Mouse (Mus musculus) heart, embryonic 12.5 days (tissue): ENCODE results near the gene Myo7a. TPM values are rescaled to one million over a fixed set of nuclear protein-coding genes. Genes with fewer than 3 reads are reported as not detected.

Experiments used
- ATAC-seq: fragments of 200-750 bp; cut with Nextera tagmentation; 2 replicates; pipeline ENCODE4 v1.8.0; 2017; ENCODE audit warnings: moderate TSS enrichment, moderate library complexity; ENCODE audit not compliant: insufficient number of reproducible peaks, low FRiP score
- H3K27ac ChIP-seq: fragments of 300-500 bp; sonication (generic); 2 replicates; pipeline ENCODE4 v1.5.1; 2016; ENCODE audit warnings: mild to moderate bottlenecking, moderate library complexity; ENCODE audit not compliant: poor library complexity, severe bottlenecking
- H3K27me3 ChIP-seq: fragments of 300-500 bp; sonication (generic); replicated peaks from 2 replicates; pipeline ENCODE4 v1.6.1; 2016; ENCODE audit warnings: mild to moderate bottlenecking, moderate library complexity
- H3K36me3 ChIP-seq: fragments of 300-500 bp; sonication (generic); 2 replicates; pipeline ENCODE4 v1.6.1; 2016; ENCODE audit warnings: mild to moderate bottlenecking, moderate library complexity
- H3K4me1 ChIP-seq: fragments of 300-500 bp; sonication (generic); replicated peaks from 2 replicates; pipeline ENCODE4 v1.6.1; 2016; ENCODE audit warnings: mild to moderate bottlenecking
- H3K4me2 ChIP-seq: fragments of 300-500 bp; sonication (generic); 2 replicates; pipeline ENCODE4 v1.6.1; 2016; ENCODE audit warnings: mild to moderate bottlenecking, moderate library complexity
- H3K4me3 ChIP-seq: fragments of 300-500 bp; sonication (generic); 2 replicates; pipeline ENCODE4 v1.5.1; 2016; ENCODE audit warnings: mild to moderate bottlenecking
- H3K9ac ChIP-seq: fragments of 300-500 bp; sonication (generic); 2 replicates; pipeline ENCODE4 v1.6.1; 2016; ENCODE audit warnings: mild to moderate bottlenecking, moderate library complexity
- H3K9me3 ChIP-seq: fragments of 300-500 bp; sonication (generic); replicated peaks from 2 replicates; pipeline ENCODE4 v1.6.1; 2016; ENCODE audit warnings: mild to moderate bottlenecking, moderate library complexity
- WGBS: fragments of 180-500 bp; shearing (Covaris S2); methylation state at CpG from one replicate; pipeline ENCODE4 v1.1.7; 2016; 5-methylcytosine and 5-hydroxymethylcytosine counted together
- polyA plus RNA-seq: library from polyadenylated mRNA; unstranded; fragments of >200 nt; fragmentation: Nextera tagmentation; extraction: Ambion mirVana; gene quantifications from 2 replicates; pipeline ENCODE4 v1.2.1, GENCODE M21; 2016

Gene Myo7a
- polyA plus RNA-seq, 1 experiment from 2014 or later: 14.4 TPM

GRCm38 (mm10) chr7:98153892-98154291, 34.6 kb upstream of the Myo7a start:
- Histone ChIP-seq H3K4me2 (no peak overlapping the region), H3K36me3 (no peaks in the 10 kb centered on the region), H3K9me3 (no peaks in the 10 kb centered on the region), H3K4me1 (peaks cover 61% of the 10 kb centered on the region), H3K27me3 (no peaks in the 10 kb centered on the region), H3K27ac (no peak overlapping the region), H3K4me3 (no peak overlapping the region), H3K9ac (no peak overlapping the region)
- no peak for ATAC-seq
- whole genome bisulfite sequencing: 59% methylated on average over 5 of the region's 5 CpGs

DNA sequence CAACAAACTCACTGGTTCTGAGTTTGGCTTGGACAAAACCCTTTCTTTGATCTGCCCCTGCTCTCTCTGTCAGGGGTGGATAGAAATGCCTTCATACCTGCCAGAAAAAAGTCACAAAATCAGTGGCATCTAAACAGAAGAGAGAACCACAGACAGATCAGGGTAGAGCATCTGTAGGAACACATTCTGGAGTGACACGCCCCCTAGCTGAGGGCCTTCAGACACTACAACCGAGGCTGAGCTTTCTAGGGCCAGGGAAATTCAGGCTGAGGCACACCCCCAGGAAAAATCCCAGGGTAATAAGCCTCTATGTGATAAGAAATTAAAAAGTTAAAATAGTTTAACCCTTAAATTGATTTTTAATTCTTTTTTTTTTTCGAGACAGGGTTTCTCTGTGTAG, 34.0 kb upstream of the Myo7a start:
- Histone ChIP-seq H3K4me2 (no peak overlapping the region), H3K9me3 (no peaks in the 10 kb centered on the region), H3K9ac (no peak overlapping the region), H3K27me3 (no peaks in the 10 kb centered on the region), H3K36me3 (no peaks in the 10 kb centered on the region), H3K4me3 (no peak overlapping the region), H3K4me1 (peaks cover 58% of the 10 kb centered on the region), H3K27ac (no peak overlapping the region)
- 44% methylated on average over 3 of the region's 3 CpGs for WGBS
- no peak for ATAC-seq

- Histone ChIP-seq H3K9ac (peak overlapping the region; percentile 38; the same call in 1 of the 2 replicates), H3K36me3 (no peaks in the 10 kb centered on the region), H3K4me2 (no peak overlapping the region), H3K4me3 (no peak overlapping the region), H3K9me3 (no peaks in the 10 kb centered on the region), H3K4me1 (peaks cover 54% of the 10 kb centered on the region), H3K27me3 (no peaks in the 10 kb centered on the region), H3K27ac (no peak overlapping the region)
- no peak for ATAC-seq
- WGBS: 60% methylated on average over 8 of the region's 8 CpGs
Measured at GRCm38 (mm10) chr7:98152400-98152799, 33.1 kb upstream of the Myo7a start.

GRCm38 (mm10) chr7:98150525-98150924, 31.2 kb upstream of the Myo7a start:
- H3K9ac ChIP-seq: no peak overlapping the region
- H3K4me1 ChIP-seq: peaks cover 38% of the 10 kb centered on the region
- no peaks in the 10 kb centered on the region for H3K36me3 ChIP-seq
- no peak overlapping the region for H3K27ac ChIP-seq
- H3K4me2 ChIP-seq: no peak overlapping the region
- no peaks in the 10 kb centered on the region for H3K27me3 ChIP-seq
- ATAC-seq: no peak
- no peak overlapping the region for H3K4me3 ChIP-seq
- no peaks in the 10 kb centered on the region for H3K9me3 ChIP-seq
- 25% methylated on average over 5 of the region's 5 CpGs for WGBS

GRCm38 (mm10) chr7:98149802-98150201, 30.5 kb upstream of the Myo7a start:
- H3K27ac ChIP-seq: peak overlapping the region; percentile 52; the same call in 1 of the 2 replicates
- peaks cover 36% of the 10 kb centered on the region for H3K4me1 ChIP-seq
- H3K4me3 ChIP-seq: no peak overlapping the region

GRCm38 (mm10) chr7:98148721-98149407, 29.5 kb upstream of the Myo7a start:
- peak overlapping the region; percentile 52 for H3K27ac ChIP-seq
- no peaks in the 10 kb centered on the region for H3K36me3 ChIP-seq
- H3K9ac ChIP-seq: peak overlapping the region; percentile 22; the same call in 1 of the 2 replicates
- no peak overlapping the region for H3K4me2 ChIP-seq
- ATAC-seq: no peak
- WGBS: 58% methylated on average over 10 of the region's 10 CpGs
- 0 out of 2 replicates have a peak, but pooled peaks cover 4% of the 10 kb centered on the region for H3K27me3 ChIP-seq
- peaks cover 39% of the 10 kb centered on the region for H3K4me1 ChIP-seq
- no peaks in the 10 kb centered on the region for H3K9me3 ChIP-seq
- H3K4me3 ChIP-seq: no peak overlapping the region

More at GRCm38 (mm10) chr7:98149802-98150201, 30.5 kb upstream of the Myo7a start:
- Histone ChIP-seq H3K4me2 (no peak overlapping the region), H3K9ac (no peak overlapping the region; the same call in 1 of the 2 replicates), H3K27me3 (0 out of 2 replicates have a peak, but pooled peaks cover under 1% of the 10 kb centered on the region), H3K36me3 (no peaks in the 10 kb centered on the region), H3K9me3 (no peaks in the 10 kb centered on the region)
- 0 out of 2 replicates have a peak, but pooled peaks have one; percentile 16 for ATAC-seq
- WGBS: 11% methylated on average over 3 of the region's 3 CpGs

DNA sequence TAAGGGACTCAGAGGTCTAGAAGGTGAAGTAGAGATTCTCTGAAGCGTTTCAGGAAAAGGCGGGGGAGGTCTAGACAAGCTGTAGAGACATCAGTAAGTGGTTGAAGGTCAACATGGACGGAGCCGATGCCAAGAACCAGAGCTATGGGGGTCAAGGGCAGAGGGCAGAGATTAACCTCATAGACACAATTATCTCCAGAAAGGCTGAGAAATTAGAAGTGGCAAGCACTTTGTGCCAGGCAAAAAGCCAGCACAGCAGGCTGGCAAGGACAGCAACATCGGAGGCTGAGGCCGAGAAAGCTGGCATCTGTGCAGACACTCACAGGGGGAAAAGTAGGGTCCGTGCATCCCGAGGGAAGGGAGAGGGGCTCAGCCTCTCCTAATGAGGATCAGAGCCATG, 28.4 kb upstream of the Myo7a start:
- Histone ChIP-seq H3K9ac (no peak overlapping the region), H3K4me1 (peaks cover 38% of the 10 kb centered on the region), H3K4me2 (no peak overlapping the region), H3K27ac (no peak overlapping the region), H3K36me3 (no peaks in the 10 kb centered on the region), H3K4me3 (no peak overlapping the region), H3K9me3 (no peaks in the 10 kb centered on the region), H3K27me3 (0 out of 2 replicates have a peak, but pooled peaks cover 4% of the 10 kb centered on the region)
- 77% methylated on average over 8 of the region's 8 CpGs for WGBS
- ATAC-seq: no peak

- Histone ChIP-seq H3K4me1 (peaks cover 37% of the 10 kb centered on the region), H3K4me2 (no peak overlapping the region), H3K4me3 (no peak overlapping the region), H3K27me3 (0 out of 2 replicates have a peak, but pooled peaks cover 4% of the 10 kb centered on the region), H3K9ac (no peak overlapping the region), H3K9me3 (no peaks in the 10 kb centered on the region), H3K27ac (no peak overlapping the region), H3K36me3 (no peaks in the 10 kb centered on the region)
- no peak for ATAC-seq
- WGBS: 74% methylated on average over 8 of the region's 8 CpGs
Measured at GRCm38 (mm10) chr7:98146447-98146845, 27.1 kb upstream of the Myo7a start.

- H3K9ac ChIP-seq: no peak overlapping the region
- no peaks in the 10 kb centered on the region for H3K36me3 ChIP-seq
- no peak for ATAC-seq
- 0 out of 2 replicates have a peak, but pooled peaks cover 4% of the 10 kb centered on the region for H3K27me3 ChIP-seq
- no peak overlapping the region for H3K4me3 ChIP-seq
- no peak overlapping the region for H3K27ac ChIP-seq
- no peak overlapping the region for H3K4me2 ChIP-seq
- peaks cover 42% of the 10 kb centered on the region for H3K4me1 ChIP-seq
- H3K9me3 ChIP-seq: no peaks in the 10 kb centered on the region
- WGBS: 77% methylated on average over 12 of the region's 12 CpGs
Measured at GRCm38 (mm10) chr7:98145842-98146446, 26.6 kb upstream of the Myo7a start.

DNA sequence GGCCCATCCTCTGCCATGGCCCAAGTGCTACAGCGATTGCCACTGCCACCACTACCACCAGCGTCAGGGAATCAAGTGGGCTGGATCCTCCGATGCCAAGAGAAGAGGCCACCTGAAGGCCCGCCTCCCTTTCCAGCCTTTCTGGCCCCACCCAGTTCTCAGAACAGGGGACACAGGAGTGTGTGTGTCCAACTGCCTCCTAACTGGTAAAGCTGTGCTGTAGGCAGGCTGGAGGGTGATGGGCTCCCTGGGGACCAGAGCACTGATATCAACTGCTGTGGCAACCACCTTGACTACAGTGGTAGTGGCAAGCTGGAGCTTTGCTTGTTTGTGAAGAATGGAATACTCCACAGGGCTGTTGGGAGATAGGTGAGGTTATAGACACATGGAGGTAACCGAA, 26.1 kb upstream of the Myo7a start, which contains the start of gene Omp:
TSS of gene Omp (minus strand) at position 101 of the 400 bp plus-strand sequence.
- H3K4me3 ChIP-seq: no peak within 1 kb of the TSS
- H3K4me1 ChIP-seq: peaks cover 46% of the 10 kb centered on the region
- no peak within 1 kb of the TSS for H3K27ac ChIP-seq
- H3K27me3 ChIP-seq: 0 out of 2 replicates have a peak, but pooled peaks cover 4% of the 10 kb centered on the region
- no peaks in the 10 kb centered on the region for H3K36me3 ChIP-seq
- H3K9ac ChIP-seq: no peak within 1 kb of the TSS
- WGBS: 84% methylated on average over 5 of the region's 5 CpGs
- no peak for ATAC-seq
- H3K9me3 ChIP-seq: no peaks in the 10 kb centered on the region
- no peak within 1 kb of the TSS for H3K4me2 ChIP-seq

GRCm38 (mm10) chr7:98142648-98143047, 23.3 kb upstream of the Myo7a start:
- Histone ChIP-seq H3K36me3 (no peaks in the 10 kb centered on the region), H3K4me2 (no peak overlapping the region), H3K9me3 (no peaks in the 10 kb centered on the region), H3K27ac (no peak overlapping the region), H3K4me3 (no peak overlapping the region), H3K9ac (no peak overlapping the region), H3K27me3 (0 out of 2 replicates have a peak, but pooled peaks cover 4% of the 10 kb centered on the region), H3K4me1 (peaks cover 50% of the 10 kb centered on the region)
- WGBS: 63% methylated on average over 3 of the region's 3 CpGs
- no peak for ATAC-seq
